22 mouse cellular contexts compared by ENCODE assay signal in the genomic region with DNA sequence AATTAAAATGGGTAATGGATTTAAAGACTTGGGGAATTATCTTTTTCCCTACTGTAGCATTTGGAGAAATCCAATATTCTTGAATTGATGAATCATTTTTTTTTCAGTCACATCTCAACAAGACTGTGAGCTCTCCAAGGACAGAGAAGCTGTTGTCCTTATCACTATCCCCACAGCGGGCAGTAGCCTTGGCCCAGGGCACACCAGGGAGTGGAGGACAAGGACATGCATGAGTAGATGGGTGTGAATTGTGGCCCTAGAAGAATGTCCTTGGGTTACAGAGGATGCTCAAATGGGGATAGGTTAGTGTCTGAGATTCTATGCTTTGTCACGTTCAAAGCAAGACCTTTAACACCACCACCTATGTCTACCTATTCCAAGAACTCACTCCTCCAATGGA.
A peak's percentile ranks its signal among the peaks of the same experiment; 100 is the strongest.
DNase-seq lines count a peak whose midpoint lies in the region; ATAC-seq and TF ChIP-seq lines count a peak whose summit lies in the region.
"Had no signal": no experiment of that assay in that cellular context is flagged by ENCODE, and none has a peak within 500 bp of the region (broad histone marks: within the 10 kb centered on the region; RNA-seq: fewer than 3 reads in every experiment).

No protein-coding gene starts in this region.

- no peak overlapping the region for H3K4me3 ChIP-seq in hindbrain, postnatal 0 days (ENCODE audit: low read length)
- H3K4me3 ChIP-seq: embryonic facial prominence, embryonic 10.5 days; embryonic facial prominence, embryonic 12.5 days; forebrain, embryonic 13.5 days; forebrain, embryonic 15.5 days had no signal

- TF ChIP-seq CTCF in hindbrain, postnatal 0 days (IDR thresholded peaks at IDR 0.05; ENCODE audit: low read depth), result no peak

- no peak for ATAC-seq in hindbrain, postnatal 0 days
- ATAC-seq: activated CD4-positive, CD25-positive, alpha-beta regulatory T cell, adult 4 months; CD4-positive, CD25-positive, alpha-beta regulatory T cell, adult 4 months; forebrain, embryonic 13.5 days; forebrain, embryonic 15.5 days; forebrain, postnatal 0 days; Patski had no signal

- H3K27me3 ChIP-seq in hindbrain, postnatal 0 days (ENCODE audit: insufficient read depth, low read length), result no peaks in the 10 kb centered on the region
- H3K27me3 ChIP-seq: CH12.LX; embryonic facial prominence, embryonic 12.5 days; forebrain, embryonic 13.5 days; forebrain, embryonic 15.5 days; Patski had no signal

- peak; percentile 29 to 76 for DNase-seq in adrenal gland, adult (ENCODE audit: inconsistent age in 2 of 2, low spot score in 1 of 2)
- DNase-seq in adrenal gland, postnatal 25 days, result no peak
- DNase-seq in adrenal gland, adult 8-10 months, result peak; percentile 57
- no peak for DNase-seq in adrenal gland, postnatal 14 days
- DNase-seq in adrenal gland, postnatal 10 days, result peak; percentile 14
- no peak for DNase-seq in hindbrain, postnatal 0 days (ENCODE audit: low spot score)
- DNase-seq: B cell, adult 2 months; cerebellum, adult 11-12 months; cerebellum, adult 2 months; cerebellum, adult 9-10 months; cerebellum, postnatal 10 days; cerebellum, postnatal 25 days; forebrain, postnatal 0 days had no signal

- H3K9me3 ChIP-seq in hindbrain, postnatal 0 days (ENCODE audit: low read length), result no peaks in the 10 kb centered on the region
- H3K9me3 ChIP-seq: embryonic facial prominence, embryonic 10.5 days; embryonic facial prominence, embryonic 12.5 days; forebrain, embryonic 13.5 days; forebrain, embryonic 15.5 days; G1E had no signal

- no peak overlapping the region for H3K9ac ChIP-seq in hindbrain, postnatal 0 days (replicated peaks; ENCODE audit: low read length)
- H3K9ac ChIP-seq: embryonic facial prominence, embryonic 12.5 days; forebrain, embryonic 13.5 days; forebrain, embryonic 15.5 days; forebrain, postnatal 0 days had no signal

- H3K36me3 ChIP-seq in hindbrain, postnatal 0 days (ENCODE audit: insufficient read depth, low read length), result no peaks in the 10 kb centered on the region
- H3K36me3 ChIP-seq: embryonic facial prominence, embryonic 10.5 days; embryonic facial prominence, embryonic 12.5 days; forebrain, embryonic 15.5 days; G1E had no signal

- H3K27ac ChIP-seq in hindbrain, postnatal 0 days, result no peak overlapping the region
- H3K27ac ChIP-seq: embryonic facial prominence, embryonic 10.5 days; embryonic facial prominence, embryonic 12.5 days; forebrain, embryonic 13.5 days; forebrain, embryonic 15.5 days had no signal

- 86% methylated on average over 2 of the region's 2 CpGs for WGBS in hindbrain, postnatal 0 days

- no peaks in the 10 kb centered on the region for H3K4me1 ChIP-seq in hindbrain, postnatal 0 days (ENCODE audit: insufficient read depth, low read length)
- H3K4me1 ChIP-seq: embryonic facial prominence, embryonic 10.5 days; embryonic facial prominence, embryonic 12.5 days had no signal

- no peak overlapping the region for H3K4me2 ChIP-seq in hindbrain, postnatal 0 days (ENCODE audit: low read depth, low read length)
- H3K4me2 ChIP-seq: embryonic facial prominence, embryonic 12.5 days; forebrain, embryonic 13.5 days; forebrain, embryonic 15.5 days had no signal

Comparison
In these comparisons a context has a peak if more than half of its experiments do, and no peak if none do; other contexts are left out.
1. DNase-seq: peak in adrenal gland, adult (2 of 2), adrenal gland, adult 8-10 months (single experiment) and adrenal gland, postnatal 10 days (single experiment); none in adrenal gland, postnatal 25 days (single experiment), adrenal gland, postnatal 14 days (single experiment) and hindbrain, postnatal 0 days (single experiment).